Mouse (Mus musculus) myocyte (in vitro differentiated cells): Measurements from ENCODE around the gene Scn1b.

Experiments
- CEBPB ChIP-seq: IDR thresholded peaks from 2 replicates; pipeline ENCODE4 v1.6.1; 2011; ENCODE audit warnings: mild to moderate bottlenecking, moderate library complexity; ENCODE audit not compliant: poor library complexity, insufficient read depth, severe bottlenecking
- E2F4 ChIP-seq: IDR thresholded peaks from one replicate; pipeline ENCODE4 v1.6.1; 2011; ENCODE audit warnings: mild to moderate bottlenecking, control low read depth, moderate library complexity; ENCODE audit not compliant: insufficient read depth
- POLR2A ChIP-seq: IDR thresholded peaks from one replicate; pipeline ENCODE4 v1.6.1; 2011; ENCODE audit warnings: low read depth, mild to moderate bottlenecking, control low read depth, moderate library complexity; ENCODE audit not compliant: insufficient read length
- TCF12 ChIP-seq: IDR thresholded peaks from one replicate; pipeline ENCODE4 v1.6.1; 2011; ENCODE audit warnings: mild to moderate bottlenecking, control low read depth; ENCODE audit not compliant: poor library complexity, insufficient read depth, severe bottlenecking
- TCF3 ChIP-seq: IDR thresholded peaks from one replicate; pipeline ENCODE4 v1.6.1; 2011; ENCODE audit warnings: low read depth, control low read depth; ENCODE audit not compliant: insufficient read length
- USF1 ChIP-seq: IDR thresholded peaks from one replicate; pipeline ENCODE4 v1.6.1; 2011; ENCODE audit warnings: low read depth, mild to moderate bottlenecking, control low read depth, moderate library complexity

GRCm38 (mm10) chr7:31135717-31136116 is 8.9 kb upstream of the Scn1b start:
- no peak for TF ChIP-seq CEBPB
- TF ChIP-seq POLR2A: no peak
- TF ChIP-seq USF1: no peak
- TF ChIP-seq TCF3: no peak
- TF ChIP-seq TCF12: no peak
- TF ChIP-seq E2F4: no peak
